Mouse (Mus musculus): ENCODE measurements around the gene Hspb9. TPM values are rescaled to one million over a fixed set of nuclear protein-coding genes. Genes with fewer than 3 reads are reported as not detected.

Gene Hspb9
- total RNA-seq, 2 experiments from 2014 or later: not detected

DNA sequence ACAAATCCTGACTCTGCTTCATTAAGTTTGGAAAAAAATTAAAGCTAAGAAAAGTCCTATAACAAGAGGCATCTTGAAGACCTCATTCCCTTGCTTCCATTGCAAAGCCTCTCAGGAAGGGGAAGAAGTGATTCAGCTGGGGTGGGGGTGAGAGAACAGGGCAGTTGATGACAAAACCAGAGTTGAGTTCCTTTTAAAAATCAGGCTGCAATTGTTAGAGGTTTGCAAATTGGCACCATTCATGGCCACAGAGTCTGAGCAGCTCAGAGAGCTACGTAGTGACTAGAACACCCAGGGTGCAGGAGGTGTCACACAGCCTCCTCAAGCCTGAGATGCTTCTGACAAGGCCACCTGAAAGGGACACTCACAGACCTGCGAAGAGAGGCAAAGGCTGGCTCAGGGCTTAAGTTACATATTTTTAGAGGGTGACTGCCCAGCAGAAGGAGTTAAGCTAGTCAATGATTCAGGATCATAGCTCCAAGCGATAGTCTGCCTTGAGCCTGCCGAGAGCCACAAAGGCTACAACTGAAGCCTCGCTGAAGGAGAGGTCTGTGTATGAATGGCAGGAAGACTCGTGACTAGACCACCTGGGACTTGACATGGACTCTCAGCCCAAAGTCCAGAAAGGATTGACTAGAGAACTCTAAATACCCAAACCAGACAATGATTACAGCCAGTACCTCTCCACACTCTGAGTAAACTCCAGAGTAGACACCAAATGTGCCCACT, 17.0 kb downstream of the Hspb9 start:
- DNase-seq: no peak

DNA sequence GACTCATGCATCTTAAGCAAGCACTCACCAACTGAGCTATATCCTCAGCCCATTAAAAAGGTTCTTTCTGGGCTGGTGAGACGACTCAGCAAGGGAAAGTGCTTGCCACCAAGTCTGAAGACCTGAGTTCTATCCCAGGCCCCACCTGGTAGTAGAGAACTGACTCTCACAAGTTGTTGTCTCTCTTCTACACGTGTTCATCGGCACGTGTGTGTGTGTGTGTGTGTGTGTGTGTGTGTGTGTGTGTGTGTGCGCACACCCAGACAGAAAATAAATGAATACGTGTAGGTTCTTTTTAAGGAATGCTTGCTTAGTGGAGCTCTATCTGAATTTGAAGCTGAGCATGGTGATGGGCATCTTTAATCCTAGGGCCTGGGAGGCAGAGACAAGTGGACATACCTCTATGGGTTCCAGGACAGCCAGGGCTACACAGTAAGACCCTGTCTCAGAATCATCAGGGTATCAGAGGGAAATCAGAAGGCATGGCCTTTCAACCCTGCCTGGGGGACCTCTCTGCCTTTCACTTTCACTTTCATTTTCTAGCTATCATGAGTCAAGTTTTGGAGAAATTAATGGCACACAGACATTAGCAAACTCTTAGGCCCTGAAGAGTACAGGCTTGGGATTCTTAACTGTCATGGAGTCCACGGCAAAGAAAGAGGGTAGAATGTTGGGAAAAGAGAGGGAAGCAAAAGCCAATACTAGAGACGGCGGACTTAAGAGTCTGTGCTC, 21.6 kb downstream of the Hspb9 start:
- DNase-seq: no peak

DNA sequence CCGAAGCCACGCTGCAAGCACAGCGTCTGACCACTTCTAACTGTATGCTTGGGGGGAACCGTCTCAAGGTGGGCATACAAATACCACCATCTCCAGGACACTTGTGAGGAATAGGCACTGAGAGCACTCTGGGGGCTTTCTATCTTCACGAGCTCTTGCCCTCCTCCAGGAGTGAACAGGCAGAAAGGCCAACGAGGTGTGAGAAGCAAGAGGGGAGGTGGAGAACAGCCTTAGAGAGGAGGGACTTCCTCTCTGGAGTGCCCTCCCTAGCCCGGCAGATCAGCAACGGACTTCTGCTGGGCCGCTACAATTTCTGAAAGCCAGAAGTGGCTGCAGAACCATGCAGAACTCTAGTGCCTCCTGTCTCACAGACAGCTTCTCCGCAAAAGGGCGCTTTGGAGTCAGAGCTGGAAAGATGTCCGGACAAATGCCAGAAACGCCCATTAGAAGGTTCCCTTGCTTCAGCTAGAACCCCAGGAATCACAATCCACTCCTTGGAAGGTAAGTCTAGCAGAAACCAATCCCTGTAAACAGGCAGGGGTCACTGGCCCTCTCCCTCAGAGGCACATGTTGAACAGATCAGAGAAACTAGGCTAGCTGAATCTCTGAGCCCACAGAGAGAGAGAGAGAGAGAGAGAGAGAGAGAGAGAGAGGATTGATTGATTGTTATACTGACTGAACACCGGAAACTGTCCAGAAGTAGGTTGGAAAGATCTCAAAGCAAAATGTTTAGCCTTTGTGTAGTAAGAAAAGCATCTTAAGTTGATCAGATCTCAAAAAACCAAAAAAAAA, 22.5 kb downstream of the Hspb9 start:
- no peak for DNase-seq

DNA sequence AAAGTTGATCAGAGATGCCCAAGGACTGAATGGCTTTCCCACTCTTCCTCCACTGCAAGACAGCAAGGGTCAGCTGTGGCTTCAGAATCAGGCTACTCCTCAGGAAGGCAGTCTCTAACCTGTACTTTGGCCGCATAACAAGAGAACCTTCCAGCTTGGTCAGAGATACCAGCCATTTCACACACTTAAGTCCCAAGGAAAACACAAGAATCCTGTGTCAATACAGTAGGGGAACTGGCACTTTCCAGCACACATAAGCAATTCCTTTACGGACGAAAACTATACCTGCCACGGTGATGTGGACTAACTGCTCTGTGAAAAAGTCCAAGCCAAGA, 23.1 kb downstream of the Hspb9 start:
- no peak for DNase-seq

DNA sequence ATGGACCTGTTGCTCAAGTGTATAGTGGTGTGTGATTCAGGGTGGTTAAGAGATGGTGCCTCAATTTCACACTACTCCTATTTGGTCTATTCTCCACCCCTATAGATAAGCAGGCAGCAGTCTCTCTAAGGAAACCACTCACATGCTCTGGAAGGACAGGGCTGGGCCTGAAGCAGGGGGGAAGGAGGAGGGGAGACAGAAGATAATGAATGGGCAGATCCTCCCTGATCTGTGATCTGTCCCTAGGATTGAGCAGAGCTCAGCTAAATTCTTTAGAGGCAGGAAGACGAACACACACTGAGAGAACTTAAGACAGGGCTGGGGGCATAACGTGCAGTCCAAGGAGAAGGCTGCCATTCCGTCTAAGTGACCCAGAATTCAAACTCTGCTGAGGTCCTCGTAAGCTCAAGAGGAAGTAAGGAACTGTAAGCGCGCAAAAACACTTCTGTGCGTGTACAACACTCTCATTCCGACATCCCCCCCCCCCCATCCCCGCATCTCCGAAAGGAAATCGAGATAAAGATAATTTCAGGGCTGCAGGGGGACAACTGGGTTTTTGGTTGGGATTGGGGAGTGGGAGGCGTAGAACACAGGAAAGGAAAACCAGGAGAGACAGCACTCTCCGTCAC, 23.6 kb downstream of the Hspb9 start:
- no peak for DNase-seq

DNA sequence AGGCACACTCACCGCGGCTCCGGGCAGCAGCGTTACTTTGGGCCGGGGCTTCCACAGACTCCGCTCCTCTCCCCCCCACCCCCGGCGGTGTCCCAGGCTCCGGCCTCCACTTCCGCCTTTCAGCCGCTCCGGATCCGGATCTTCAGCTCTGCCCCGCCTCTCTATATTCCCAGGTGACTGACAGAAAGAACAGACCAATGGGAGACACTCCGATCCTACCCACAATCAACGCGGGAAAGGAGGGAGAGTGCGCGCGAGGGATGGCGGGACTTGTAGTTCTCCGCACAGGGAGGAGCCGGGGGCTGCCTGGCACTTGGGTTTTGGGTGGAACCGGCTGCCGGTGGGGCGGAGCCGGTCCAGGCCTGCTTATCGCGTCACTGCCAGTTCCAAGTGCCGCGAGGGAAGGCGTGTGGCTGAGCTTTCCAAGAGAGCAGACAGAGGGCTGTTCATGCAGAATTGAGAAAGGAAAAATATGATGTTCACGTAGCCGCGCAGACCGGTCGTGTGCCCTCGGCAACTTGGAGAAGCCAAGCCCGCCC, 24.5 kb downstream of the Hspb9 start, which contains the start of gene Rab5c:
Rab5c (minus strand) TSS at position 150 of the 539 bp plus-strand sequence.
- DNase-seq: peak; percentile 98

DNA sequence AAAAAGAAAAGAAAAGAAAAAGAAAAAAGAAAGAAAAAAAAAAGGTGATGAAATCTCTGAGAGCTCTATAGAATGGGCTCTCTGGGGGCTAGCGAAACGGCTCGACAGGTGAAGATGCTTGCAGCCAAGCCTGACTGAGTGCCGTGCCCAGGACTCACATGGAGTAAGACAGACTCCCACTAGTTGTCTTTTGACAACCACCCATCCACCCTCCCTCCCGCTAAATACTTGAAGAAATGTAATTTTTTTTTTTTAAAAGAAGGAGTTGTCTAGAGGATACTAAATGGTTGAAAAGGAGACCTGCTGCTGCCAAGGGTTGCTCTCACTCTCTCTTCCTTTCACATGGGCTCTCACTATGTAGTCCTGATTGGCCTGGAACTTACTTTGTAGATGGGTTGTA, 25.1 kb downstream of the Hspb9 start:
- no peak for DNase-seq

DNA sequence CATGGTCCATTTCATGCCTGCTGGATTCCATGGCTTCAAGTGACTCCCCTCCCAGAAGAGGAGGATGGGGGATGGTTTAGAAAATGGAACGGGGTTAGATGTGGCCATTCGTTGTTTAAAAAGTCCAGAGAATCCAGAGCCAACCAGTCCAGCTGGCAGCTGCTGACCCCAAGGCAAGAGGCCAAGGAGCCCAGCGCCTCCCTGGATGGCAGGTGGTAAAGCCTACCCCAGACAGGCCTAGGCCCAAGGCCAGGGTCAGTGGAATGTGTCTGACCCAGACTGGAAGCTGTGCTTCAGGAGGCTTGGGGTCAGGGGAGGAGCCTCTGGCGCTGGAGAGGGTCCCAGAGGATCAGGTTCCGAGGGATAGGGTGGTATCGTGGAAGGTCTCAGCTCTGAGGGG, 27.7 kb downstream of the Hspb9 start:
- peak; percentile 50 for DNase-seq

DNA sequence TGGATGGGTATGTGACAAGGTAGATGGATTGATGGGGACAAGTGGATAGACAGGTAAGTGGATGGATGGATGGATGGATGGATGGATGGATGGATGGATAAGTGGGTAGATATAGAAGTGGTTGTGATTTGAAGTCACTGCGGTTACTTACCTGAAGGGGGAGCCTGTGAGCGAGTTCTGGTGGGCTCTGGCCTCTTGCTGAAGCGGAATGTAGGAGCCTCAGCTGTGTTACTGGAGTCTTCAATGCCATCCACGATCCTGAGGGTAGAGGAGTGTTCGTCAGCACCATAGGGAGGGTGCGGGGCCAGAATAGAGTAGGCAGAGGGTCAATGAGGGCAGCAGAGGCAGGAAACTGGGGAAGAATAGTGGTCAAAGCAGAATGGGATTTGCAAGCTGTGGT, 31.4 kb downstream of the Hspb9 start:
- peak; percentile 62 for DNase-seq

DNA sequence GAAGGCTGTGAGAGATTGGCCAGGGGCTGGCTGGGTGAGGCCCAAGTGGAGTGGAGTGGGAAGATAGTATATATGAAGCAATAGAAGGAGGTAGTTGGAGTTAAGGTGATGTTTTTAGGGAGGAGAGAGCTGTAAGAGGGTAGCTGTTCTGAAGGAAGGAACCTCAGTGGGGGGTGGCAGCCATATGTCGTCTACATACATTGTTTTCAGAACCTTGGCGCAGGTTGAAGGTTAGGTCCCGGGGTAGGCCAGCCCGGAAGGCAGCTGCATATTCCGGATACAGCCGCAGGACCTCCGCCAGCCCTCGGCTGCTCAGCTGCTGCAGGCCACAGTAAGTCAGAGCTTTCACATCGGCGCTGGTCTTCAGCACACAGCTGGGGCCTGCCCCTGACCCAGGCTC, 32.9 kb downstream of the Hspb9 start:
- DNase-seq: no peak

DNA sequence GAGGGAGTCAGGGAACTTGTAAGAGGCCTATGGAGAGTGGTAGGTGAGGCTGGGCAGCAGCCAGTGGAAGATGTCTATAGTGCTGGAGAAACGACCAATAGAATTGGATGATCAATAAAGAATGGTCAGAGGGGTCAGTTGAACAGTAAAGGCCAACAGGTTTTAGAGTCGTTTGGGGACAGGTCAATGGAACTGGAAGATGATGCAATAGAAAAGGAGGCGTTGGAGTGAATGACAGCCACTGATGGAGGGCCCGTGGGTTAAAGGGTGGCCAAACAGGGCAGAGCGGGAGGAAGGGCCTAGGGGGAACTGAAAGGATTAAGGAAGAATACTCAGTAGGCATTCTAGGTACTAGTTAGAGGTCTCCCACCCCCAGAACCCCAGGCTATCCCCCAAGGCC, 33.5 kb downstream of the Hspb9 start:
- no peak for DNase-seq

DNA sequence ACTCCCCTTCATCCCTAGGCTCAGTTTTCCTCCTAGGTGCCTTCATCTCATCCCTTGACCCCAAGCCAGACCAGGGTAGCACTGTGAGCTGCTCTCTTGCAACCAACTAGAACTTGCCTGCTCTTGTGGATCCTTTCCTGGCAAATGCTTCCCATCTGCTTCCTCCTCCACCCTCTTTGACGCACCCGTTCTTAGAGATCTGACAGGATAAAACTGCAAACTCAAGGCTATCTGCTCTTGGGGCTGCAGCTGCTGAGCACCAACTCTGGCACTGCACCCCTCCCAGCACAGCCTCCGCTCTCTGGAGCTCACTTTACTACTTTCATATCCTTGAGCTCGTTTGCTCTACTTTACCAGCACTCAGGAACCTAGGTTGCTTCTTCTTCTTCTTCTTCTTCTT, 35.0 kb downstream of the Hspb9 start:
- DNase-seq: no peak

DNA sequence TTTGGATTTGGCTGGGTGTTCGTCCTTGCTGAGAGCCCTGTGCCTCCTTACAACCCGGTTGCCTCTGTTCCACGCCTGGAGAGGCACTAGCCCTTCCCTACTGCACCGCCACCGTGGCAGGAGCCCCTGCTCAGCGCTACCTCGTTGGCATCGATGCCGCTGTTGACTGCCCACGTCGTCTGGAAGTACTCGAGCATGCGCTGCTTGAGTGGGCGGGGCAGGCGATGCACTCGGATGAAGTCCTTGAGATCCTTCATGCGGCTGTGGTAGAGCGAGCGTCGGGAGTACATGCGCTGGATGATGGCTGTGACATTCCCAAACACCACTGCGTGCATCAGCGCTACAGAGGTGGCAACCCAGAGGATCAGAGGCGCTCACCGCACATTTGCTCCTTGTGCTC, 35.8 kb downstream of the Hspb9 start:
- DNase-seq: no peak

DNA sequence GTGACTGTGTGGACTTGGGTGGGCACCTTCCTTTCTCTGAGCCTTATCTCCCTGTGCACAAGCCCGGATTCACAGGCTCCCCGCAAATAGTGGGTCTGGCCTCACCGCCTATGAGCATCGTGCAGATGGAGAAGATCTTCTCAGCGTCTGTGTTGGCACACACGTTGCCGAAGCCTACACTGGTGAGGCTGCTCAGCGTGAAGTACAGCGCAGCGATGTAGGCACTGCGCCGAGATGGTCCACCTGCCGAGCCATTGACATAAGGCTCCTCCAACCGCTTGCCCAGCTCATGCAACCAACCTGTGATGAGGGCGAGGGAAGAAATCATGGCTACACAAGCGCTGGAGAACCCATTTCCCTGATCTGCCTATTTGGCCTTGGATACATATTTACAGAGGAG, 36.5 kb downstream of the Hspb9 start:
- no peak for DNase-seq

DNA sequence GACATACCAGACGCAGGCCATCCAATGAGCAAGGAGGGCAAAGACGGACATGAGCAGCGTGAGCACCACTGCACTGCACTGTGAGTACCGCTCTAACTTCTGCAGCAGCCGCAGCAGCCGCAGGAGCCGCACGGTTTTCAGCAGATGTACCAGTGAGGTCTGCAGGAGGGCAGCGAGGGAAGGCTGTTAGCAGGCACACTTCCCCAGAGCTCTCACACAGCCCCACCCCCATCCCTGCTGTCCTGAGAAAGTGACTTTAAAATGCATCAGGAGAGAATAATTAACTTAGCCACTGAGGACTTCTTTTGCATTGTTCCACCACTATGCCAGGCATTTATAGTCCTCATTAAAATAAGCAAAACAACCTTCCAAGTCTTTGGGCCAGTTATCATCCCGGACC, 38.6 kb downstream of the Hspb9 start:
- no peak for DNase-seq

DNA sequence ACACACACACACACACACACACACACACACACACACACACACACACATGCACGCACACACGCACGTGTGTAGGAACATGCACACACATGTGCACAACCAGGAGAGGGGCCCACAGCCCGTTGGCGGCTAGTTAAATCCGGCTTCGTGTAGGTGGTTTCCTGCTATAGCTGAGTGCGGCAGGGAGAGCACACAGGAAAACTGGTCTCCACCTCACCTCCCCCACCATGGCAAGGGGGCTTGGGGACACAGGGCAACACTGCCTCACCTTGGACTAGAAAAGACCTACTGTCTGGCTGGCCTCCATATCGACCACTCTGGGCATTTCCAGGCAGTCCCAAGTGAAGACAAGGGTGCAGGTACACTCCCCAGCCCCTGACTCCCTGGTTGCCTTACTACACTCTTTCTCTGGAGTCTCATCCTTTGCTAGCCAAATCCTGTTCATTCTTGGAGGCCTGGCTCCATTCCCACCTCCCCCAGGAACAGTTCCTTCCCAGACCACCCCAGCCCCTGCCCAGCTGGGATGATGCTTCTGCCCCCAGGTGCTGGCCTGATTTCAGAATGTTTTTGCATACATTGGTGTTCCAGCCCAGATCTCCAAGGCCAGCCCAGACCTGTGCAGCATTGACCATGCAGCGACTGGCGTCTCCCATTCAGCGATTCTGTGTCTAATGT, 40.5 kb downstream of the Hspb9 start:
- DNase-seq: no peak

DNA sequence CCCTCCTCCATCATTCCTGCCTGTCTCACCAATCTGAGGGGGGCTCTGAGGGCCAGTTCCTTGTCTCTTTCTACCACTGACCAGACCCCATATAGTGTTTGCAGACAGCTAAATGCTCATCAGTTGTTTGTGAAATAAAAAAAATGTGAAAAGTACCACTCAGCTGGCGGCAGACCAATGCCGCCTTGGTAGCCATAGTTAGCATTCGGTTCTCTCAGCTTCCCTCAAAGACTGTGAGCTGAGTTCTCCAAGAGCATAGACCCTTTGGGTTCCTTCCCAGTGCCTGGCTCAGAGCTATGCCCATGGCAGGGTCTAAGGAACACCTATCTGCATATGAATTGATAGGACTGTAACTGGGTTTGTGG, 41.0 kb downstream of the Hspb9 start:
- no peak for DNase-seq

DNA sequence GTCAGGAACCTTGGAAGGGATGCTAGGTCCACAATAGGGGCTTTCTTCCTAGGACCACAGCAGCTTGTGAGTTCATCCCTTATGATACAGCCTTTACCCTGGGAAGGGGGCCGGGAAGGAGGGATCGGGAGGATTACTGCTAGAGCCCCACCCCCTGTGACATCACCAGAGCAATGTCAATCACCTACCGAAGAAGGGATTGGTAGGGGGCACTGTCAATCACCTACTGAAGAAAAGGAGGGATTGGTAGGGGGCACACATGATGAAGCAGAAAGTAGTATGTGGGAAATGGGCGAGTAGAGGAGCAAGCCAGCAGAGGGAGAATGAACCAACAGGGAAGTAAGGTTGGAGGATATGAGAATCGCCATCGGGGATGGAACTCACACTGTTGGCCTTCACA, 42.8 kb downstream of the Hspb9 start:
- DNase-seq: no peak

DNA sequence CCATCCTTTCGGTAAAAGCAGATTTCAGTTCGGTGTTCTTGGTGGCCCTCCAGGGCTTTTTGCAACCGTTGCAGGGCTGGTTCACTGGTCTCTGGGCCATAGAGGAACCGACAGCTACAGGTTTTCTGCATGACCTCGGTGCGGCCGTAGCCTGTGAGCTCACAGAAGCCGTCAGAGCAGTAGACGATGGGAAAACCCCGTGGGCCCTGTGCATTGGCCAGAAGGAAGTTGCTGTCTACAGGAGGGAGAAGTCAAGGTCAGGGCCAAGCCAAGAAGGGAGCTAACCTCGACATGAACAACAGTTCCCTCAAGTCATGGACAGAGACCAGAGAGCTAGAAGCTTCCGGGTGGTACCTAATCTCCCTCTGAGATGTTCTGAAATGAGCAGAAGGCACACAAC, 43.9 kb downstream of the Hspb9 start:
- DNase-seq: no peak

DNA sequence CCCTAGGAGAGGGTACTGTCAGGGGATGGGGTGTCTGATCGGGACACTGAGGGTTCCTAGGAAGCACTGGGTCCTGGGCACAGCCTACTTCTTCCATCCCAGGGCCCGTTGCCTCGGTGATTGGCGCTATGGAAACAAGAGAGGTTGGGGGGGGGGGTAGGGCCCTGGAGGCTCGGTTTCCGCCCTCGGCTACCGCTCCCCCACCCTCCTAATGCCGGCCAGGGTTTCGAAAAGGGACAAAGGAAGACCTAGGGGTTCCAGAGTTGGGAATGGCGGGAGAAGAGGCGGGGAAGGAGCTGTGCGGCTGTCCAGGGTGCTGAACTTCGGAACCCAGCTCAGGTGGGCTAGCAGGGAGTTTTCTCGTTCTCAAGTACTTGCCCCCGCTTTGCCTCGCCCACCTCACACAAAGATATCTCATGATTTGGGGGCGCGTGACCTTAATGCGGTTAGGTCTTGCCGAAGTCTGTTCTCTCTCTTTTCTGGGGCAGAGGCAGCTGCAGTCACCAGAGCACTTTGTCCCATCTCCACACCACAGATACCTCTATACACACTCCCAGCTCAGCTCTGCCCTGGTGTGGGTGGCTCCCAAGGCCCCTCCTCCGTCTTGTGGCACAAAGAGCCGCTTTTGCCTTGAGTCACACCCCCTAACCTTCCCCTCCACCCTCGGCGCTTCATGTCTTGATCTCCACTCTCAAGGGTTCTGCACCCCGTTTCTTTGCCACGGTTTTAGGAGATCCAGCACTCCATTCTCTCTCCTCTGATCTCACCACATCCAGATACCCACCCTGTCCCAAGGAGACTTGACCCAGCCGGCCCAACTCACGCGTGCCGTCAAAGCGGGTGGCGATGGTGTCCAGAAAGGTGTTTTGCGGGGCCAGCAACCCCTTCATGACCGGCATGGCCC, 45.3 kb downstream of the Hspb9 start:
- DNase-seq: peak; percentile 76

DNA sequence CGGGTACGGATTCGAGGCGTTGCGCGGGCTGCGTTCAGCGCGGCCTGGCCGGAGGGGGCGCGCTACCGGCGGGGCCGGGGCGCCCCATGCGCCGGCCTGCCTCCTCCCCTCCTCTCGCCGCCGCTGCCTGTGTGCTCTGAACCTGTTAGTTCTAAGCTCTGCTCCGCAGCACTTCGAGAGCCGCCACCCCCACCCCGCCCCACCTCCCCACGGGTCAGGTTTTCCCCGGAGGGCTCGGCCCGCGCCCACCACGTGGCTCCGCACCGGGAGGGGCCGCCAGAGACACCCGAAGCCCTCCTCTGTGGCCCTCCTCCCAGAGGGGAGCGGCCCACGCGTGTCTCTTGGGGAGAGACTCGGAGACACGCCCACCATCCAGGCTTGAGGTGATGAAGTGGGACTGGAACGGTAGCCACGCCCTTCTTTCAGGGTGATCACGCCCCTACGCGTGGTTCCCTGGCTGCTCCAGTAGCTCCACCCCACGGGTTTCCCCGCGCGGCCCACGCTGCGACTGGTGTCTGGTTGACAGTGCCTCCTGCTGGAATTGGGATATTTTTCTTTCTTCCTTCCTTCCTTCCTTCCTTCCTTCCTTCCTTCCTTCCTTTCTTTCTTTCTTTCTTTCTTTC, 46.1 kb downstream of the Hspb9 start, which contains the start of gene Kcnh4:
Kcnh4 (minus strand) TSS at position 332 of the 623 bp plus-strand sequence.
- peak; percentile 47 for DNase-seq
